Mouse (Mus musculus): ENCODE measurements around the gene Fgfr2. TPM values are rescaled to one million over a fixed set of nuclear protein-coding genes. Genes with fewer than 3 reads are reported as not detected.

Fgfr2 gene
- polyA plus RNA-seq, 1 experiment from 2014 or later = 99.3 TPM

DNA sequence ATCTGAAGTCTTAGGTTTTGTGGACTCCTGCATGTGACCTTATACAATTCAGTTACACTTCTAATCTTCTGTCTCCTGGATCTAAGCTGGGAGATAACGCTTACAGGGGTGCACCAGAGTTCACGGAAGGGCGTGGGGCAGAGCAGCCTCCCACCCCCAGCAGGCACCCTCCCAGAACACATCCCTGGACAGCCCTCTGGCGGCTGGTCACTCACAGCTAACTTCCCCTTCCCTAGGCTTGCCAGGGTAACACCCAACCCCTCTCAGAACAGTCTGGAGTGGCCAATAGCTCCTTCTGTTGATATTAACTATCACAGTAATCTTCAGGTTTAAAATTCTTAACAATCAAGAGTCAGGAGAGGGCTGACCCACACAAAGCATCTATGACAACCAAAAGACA, 75.9 kb downstream of the Fgfr2 start:
- no peak for DNase-seq (ENCODE audit: low spot score)
- no peak overlapping the region for H3K4me3 ChIP-seq
- peaks cover 48% of the 10 kb centered on the region for H3K36me3 ChIP-seq
- H3K27ac ChIP-seq (replicated peaks) = no peak overlapping the region
- 87% methylated on average over 4 of the region's 4 CpGs for WGBS
- peaks cover 15% of the 10 kb centered on the region for H3K4me1 ChIP-seq
- no peaks in the 10 kb centered on the region for H3K27me3 ChIP-seq (ENCODE audit: low read depth, poor library complexity, severe bottlenecking)
- no peaks in the 10 kb centered on the region for H3K9me3 ChIP-seq (replicated peaks)

DNA sequence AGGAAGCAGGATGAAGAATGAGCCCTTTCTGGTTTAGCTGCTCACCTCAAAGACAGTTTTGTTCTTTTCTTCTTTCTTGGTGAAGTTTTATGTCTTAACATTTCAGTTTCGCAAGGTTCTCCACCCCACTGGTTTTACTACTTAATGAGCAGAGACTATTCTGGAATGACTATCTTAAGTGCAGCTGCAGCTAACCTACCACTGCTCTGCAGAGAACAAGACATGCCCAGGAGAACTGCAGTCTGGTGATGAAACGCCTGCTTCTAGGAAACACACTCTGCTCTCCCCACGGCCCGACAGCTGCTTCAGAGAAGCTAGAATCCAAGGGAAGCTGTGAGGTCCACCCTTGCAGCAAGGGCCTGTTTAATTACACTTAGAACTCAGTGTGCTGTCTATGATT, 78.4 kb downstream of the Fgfr2 start:
- Histone ChIP-seq H3K27ac (replicated peaks) (no peak overlapping the region), H3K27me3 (ENCODE audit: low read depth, poor library complexity, severe bottlenecking) (no peaks in the 10 kb centered on the region), H3K4me1 (peaks cover 36% of the 10 kb centered on the region), H3K9me3 (replicated peaks) (no peaks in the 10 kb centered on the region), H3K36me3 (peaks cover 34% of the 10 kb centered on the region), H3K4me3 (no peak overlapping the region)
- no peak for DNase-seq (ENCODE audit: low spot score)
- WGBS = 88% methylated on average over 4 of the region's 4 CpGs

DNA sequence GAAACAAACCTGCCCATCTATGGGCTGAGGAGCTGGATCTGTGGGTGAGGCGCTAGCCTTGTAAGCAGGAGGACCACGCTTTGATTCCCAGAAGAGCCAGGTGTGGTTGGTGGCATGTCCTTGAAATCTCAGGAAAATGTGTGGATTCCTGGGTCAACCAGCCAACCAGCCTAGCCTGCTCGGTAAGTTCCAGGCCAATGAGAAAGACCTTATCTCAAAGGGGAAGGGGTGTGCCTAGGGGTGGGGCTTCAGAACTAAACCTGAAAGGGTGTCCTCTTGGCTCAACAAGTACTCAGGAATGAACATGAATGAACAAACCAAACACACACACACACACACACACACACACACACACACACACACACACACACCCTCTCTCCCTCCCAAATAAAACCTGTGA, 81.4 kb downstream of the Fgfr2 start:
- 81% methylated on average over 3 of the region's 3 CpGs for WGBS
- no peak for DNase-seq (ENCODE audit: low spot score)

DNA sequence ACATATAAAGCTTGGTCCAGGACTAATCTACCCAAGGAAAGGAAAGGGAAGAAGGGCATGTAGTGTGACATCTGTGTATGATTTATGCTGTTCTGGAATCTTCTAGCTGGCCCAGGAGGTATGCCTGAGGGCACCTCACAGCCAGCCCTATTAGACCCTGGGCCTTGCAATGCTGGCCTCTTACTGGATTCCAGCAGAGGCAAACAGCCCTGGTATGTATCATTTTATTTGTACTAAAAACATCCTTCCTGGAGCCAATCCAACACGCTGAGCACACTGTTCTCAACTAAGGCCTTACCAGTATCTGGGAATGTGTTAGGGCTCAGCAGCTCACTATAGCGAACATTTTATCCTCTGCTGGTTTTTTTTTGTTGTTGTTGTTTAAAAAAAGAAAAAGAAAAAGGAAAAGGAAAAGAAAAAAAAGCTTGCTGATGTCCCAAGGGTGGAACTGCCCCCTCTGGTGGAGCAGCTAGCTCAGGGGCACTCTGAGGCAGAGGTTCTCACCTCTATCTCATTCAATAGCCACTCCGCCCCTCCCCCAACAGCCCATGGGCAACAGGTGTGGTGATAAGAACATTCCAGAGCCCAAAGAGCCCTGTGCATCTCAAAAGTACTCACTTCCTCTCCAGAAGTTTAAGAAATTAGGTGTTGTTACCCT, 82.3 kb downstream of the Fgfr2 start:
- no peak for DNase-seq (ENCODE audit: low spot score)
- H3K27me3 ChIP-seq (ENCODE audit: low read depth, poor library complexity, severe bottlenecking) = no peaks in the 10 kb centered on the region
- peaks cover 64% of the 10 kb centered on the region for H3K4me1 ChIP-seq
- 76% methylated on average over 3 of the region's 3 CpGs for WGBS
- H3K36me3 ChIP-seq = peaks cover 24% of the 10 kb centered on the region
- H3K9me3 ChIP-seq (replicated peaks) = no peaks in the 10 kb centered on the region
- H3K4me3 ChIP-seq = no peak overlapping the region
- no peak overlapping the region for H3K27ac ChIP-seq (replicated peaks)

More for the DNA sequence above, 81.4 kb downstream of the Fgfr2 start:
- H3K9me3 ChIP-seq (replicated peaks) = no peaks in the 10 kb centered on the region
- peaks cover 33% of the 10 kb centered on the region for H3K36me3 ChIP-seq
- no peak overlapping the region for H3K27ac ChIP-seq (replicated peaks)
- peaks cover 54% of the 10 kb centered on the region for H3K4me1 ChIP-seq
- H3K4me3 ChIP-seq = no peak overlapping the region
- H3K27me3 ChIP-seq (ENCODE audit: low read depth, poor library complexity, severe bottlenecking) = no peaks in the 10 kb centered on the region

DNA sequence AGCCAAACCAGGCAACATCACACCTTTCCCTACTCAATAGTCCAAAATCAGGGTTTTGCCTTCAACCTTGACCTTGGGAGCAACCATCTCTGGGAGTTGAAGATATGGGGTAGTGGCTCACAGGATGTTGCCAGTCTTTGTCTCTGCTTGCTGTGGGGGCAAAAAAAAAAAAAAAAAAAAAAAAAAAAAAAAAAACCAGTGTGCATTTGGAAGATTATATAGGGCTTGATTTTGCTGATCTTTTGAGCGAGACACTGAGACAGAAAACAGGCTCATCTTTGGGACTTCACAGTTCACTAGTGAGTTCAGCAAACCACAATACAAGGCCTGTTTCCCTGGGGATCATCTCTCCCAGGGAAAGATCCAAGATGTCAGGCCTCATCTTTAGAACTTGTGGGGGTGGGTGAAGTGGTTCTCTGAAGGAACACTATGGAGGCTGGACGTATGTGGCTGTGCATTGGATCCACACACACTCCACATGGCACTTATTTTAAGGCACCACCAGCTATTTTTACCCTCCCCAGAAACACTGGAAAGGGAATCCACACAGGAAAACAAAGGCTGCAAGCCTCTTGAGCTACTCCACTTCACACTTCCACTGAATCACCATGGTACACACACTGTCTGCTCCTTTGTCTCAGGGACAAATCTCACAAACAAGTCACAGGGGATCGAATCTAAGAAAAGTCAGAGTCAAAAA, 83.4 kb downstream of the Fgfr2 start:
- H3K36me3 ChIP-seq = peaks cover 17% of the 10 kb centered on the region
- H3K27ac ChIP-seq (replicated peaks) = 0 out of 2 replicates have a peak overlapping the region, but pooled peaks have one; percentile 38
- H3K9me3 ChIP-seq (replicated peaks) = no peaks in the 10 kb centered on the region
- no peak overlapping the region for H3K4me3 ChIP-seq
- 84% methylated on average over 3 of the region's 3 CpGs for WGBS
- peaks cover 75% of the 10 kb centered on the region for H3K4me1 ChIP-seq
- no peak for DNase-seq (ENCODE audit: low spot score)
- H3K27me3 ChIP-seq (ENCODE audit: low read depth, poor library complexity, severe bottlenecking) = no peaks in the 10 kb centered on the region

DNA sequence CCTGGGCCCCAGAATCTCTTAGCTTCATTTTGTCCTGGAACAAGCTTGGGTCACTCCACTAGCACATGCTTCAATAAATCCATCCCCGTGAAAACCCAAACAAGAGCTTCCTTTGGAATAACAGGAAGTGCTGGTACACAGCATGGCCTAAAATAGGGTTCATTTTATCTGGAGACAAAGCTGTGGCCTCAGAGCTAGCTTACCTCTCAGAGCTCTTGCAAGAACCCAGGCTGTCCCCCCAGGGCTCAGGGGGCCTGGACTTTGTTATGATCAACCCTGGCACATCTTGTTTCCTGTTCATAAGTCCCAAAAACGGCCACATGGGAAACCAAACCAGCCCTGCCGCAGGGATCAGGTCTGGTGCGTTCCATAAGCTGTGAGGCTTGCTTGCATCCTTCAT, 85.5 kb downstream of the Fgfr2 start:
- Histone ChIP-seq H3K4me3 (no peak overlapping the region), H3K27ac (replicated peaks) (peak overlapping the region; percentile 65), H3K27me3 (ENCODE audit: low read depth, poor library complexity, severe bottlenecking) (no peaks in the 10 kb centered on the region), H3K36me3 (no peaks in the 10 kb centered on the region; the same call in 1 of the 2 replicates), H3K9me3 (replicated peaks) (no peaks in the 10 kb centered on the region), H3K4me1 (peaks cover 95% of the 10 kb centered on the region)
- 67% methylated on average over 4 of the region's 4 CpGs for WGBS
- no peak for DNase-seq (ENCODE audit: low spot score)

DNA sequence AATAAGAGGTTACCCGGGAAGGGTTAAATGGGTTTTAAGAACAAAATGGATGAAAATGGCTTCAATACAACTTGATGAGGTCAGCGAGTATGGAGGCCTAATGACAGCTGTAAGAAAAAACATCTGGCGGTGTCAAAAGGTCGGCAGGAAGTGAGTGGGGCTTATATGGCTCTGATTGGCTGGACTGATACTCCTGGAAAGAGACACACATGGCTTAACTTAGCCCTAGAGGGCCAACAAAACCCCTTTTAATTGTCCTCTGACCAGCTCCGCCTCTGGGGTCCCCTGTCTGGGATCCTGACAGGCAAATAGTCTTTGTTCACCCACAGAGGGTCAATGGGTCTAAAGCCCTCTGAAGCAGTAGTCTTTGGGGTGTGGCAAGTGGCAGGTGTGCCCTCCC, 85.9 kb downstream of the Fgfr2 start:
- peak; percentile 56 for DNase-seq (ENCODE audit: low spot score)
- no peak overlapping the region for H3K4me3 ChIP-seq
- H3K27ac ChIP-seq (replicated peaks) = peak overlapping the region; percentile 65
- H3K36me3 ChIP-seq = no peaks in the 10 kb centered on the region; the same call in 1 of the 2 replicates
- H3K9me3 ChIP-seq (replicated peaks) = no peaks in the 10 kb centered on the region
- 33% methylated on average over 5 of the region's 5 CpGs for WGBS
- H3K27me3 ChIP-seq (ENCODE audit: low read depth, poor library complexity, severe bottlenecking) = no peaks in the 10 kb centered on the region
- peaks cover 95% of the 10 kb centered on the region for H3K4me1 ChIP-seq

DNA sequence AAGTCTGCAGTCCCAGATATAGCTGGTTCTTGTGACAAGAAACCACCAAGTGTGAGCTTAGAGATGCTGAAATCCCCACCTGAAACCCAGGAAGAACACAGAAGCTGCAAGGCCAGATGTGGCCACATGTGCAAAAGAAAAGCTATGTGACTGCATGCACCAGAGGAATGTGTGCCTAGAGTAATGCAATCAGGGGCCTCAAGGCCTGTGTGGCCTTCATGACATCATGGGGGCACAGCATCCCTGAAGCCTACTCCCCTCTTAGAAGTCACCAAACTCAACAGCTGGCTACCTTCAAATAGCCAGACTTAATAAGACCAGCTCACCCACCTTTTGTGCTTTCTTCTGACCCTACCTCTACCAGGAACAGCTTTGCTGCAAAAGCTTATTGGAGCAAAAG, 87.2 kb downstream of the Fgfr2 start:
- Histone ChIP-seq H3K4me1 (peaks cover 86% of the 10 kb centered on the region), H3K27ac (replicated peaks) (peak overlapping the region; percentile 40; the same call in 1 of the 2 replicates)

DNA sequence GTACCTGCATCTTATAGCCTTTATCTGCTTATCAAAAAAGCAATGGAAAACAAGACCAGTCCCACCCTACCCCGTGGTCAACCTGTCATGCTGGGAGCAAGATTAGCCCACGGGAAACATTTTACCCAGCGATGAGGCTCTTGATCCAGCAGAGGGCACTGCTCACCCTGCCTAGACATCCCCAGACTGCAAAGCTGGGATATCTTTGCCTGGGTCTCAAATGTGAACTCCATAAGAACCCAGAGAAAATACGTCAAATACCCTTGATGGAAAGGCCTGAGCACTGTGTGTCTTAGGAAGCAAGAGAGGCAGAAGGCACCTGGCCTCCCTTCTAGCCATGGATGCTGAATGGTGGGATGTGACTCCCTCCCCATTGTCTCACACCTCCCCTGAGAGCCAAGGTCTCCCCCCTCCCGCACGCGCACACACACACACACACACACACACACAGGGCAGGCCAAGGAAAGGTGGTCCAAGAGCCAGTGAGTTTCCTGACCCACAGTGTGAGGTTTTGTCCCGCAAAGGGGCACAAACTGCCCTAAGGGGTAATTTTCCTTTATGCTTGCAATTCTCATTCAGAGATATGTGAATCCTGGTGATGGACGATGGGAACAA, 90.5 kb downstream of the Fgfr2 start:
- WGBS = 52% methylated on average over 9 of the region's 9 CpGs
- DNase-seq (ENCODE audit: low spot score) = peak; percentile 65
- Histone ChIP-seq H3K4me1 (peaks cover 63% of the 10 kb centered on the region), H3K4me3 (no peak overlapping the region), H3K9me3 (replicated peaks) (no peaks in the 10 kb centered on the region), H3K36me3 (0 out of 2 replicates have a peak, but pooled peaks cover 6% of the 10 kb centered on the region), H3K27ac (replicated peaks) (peak overlapping the region; percentile 70), H3K27me3 (ENCODE audit: low read depth, poor library complexity, severe bottlenecking) (no peaks in the 10 kb centered on the region)

More for the DNA sequence above, 87.2 kb downstream of the Fgfr2 start:
- Histone ChIP-seq H3K27me3 (ENCODE audit: low read depth, poor library complexity, severe bottlenecking) (no peaks in the 10 kb centered on the region), H3K4me3 (no peak overlapping the region), H3K36me3 (peaks cover 3% of the 10 kb centered on the region; the same call in 1 of the 2 replicates), H3K9me3 (replicated peaks) (no peaks in the 10 kb centered on the region)
- DNase-seq (ENCODE audit: low spot score) = no peak

DNA sequence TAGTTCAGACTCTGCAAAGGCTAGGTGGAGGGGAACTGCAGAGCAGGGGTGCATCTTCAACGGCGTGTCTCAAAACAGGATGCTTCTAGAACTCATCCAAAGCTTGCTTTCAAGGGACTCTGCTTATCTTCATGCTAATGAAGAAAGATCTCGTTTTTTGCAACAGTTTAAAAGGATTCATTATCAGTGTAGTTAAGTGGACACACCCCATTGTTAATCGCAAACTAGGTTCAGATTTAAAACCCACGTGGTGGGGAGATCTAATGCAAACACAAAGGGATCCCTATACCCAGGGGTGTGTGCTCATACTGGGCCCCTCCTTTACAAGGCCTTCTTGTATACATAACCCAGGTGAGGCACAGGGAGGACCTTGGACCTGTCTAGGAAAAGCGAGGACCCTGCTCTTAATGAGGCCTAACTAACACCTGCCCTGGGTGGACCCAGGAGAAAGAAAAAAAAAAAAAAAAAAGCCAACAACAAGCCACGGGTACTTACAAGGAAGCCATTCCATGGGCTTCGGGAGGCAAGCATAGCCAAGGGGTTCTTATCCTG, 93.6 kb downstream of the Fgfr2 start:
- H3K9me3 ChIP-seq (replicated peaks) = no peaks in the 10 kb centered on the region
- H3K4me1 ChIP-seq = peaks cover 61% of the 10 kb centered on the region
- WGBS = 85% methylated on average over 8 of the region's 8 CpGs
- no peak for DNase-seq (ENCODE audit: low spot score)
- 0 out of 2 replicates have a peak, but pooled peaks cover 6% of the 10 kb centered on the region for H3K36me3 ChIP-seq
- H3K4me3 ChIP-seq = no peak overlapping the region
- no peaks in the 10 kb centered on the region for H3K27me3 ChIP-seq (ENCODE audit: low read depth, poor library complexity, severe bottlenecking)
- no peak overlapping the region for H3K27ac ChIP-seq (replicated peaks)

DNA sequence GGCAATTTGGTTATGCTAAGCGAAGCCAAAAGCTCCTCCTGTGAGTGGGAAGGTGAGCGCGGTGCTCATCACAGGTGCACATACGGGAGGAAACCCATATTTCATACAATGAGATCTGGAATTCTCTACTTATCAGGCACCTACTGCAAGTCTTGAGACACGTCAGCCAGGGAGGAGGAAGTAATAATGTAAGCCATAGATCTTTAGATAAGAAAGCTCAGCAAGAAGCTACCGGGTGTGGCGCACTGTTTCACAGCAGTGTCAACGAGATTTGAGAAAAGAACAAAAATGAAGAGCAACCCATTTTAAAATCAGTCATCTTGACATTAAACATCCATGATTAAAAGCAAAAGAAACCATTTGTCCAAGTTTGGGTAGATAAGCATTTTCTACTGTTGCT, 94.1 kb downstream of the Fgfr2 start:
- DNase-seq (ENCODE audit: low spot score) = no peak
- Histone ChIP-seq H3K9me3 (replicated peaks) (no peaks in the 10 kb centered on the region), H3K27me3 (ENCODE audit: low read depth, poor library complexity, severe bottlenecking) (no peaks in the 10 kb centered on the region), H3K27ac (replicated peaks) (no peak overlapping the region), H3K36me3 (peaks cover 11% of the 10 kb centered on the region; the same call in 1 of the 2 replicates), H3K4me1 (peaks cover 56% of the 10 kb centered on the region), H3K4me3 (no peak overlapping the region)
- WGBS = 92% methylated on average over 8 of the region's 8 CpGs

DNA sequence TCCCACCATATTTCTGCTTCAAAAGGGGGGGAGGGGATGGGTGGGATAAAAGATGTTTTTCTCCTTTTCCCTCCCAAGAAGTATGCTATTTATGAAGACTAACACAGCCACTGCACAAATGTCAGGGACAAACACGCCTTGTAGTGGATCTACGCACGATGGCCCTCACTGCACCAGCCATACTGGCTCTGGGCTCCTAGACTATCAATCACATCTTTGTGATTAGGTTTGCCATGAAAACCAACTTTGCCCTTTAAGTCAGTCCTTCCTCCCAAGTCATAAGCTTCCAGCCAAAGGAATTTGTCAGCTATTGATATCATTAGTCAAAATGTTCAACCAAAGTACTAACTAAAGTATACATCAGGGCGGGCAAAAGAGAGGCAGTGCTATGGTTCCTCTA, 95.2 kb downstream of the Fgfr2 start:
- no peak for DNase-seq (ENCODE audit: low spot score)
- Histone ChIP-seq H3K36me3 (peaks cover 20% of the 10 kb centered on the region), H3K27me3 (ENCODE audit: low read depth, poor library complexity, severe bottlenecking) (no peaks in the 10 kb centered on the region), H3K27ac (replicated peaks) (no peak overlapping the region), H3K9me3 (replicated peaks) (no peaks in the 10 kb centered on the region), H3K4me1 (peaks cover 45% of the 10 kb centered on the region), H3K4me3 (no peak overlapping the region)
- WGBS = 96% methylated on average over 4 of the region's 4 CpGs

DNA sequence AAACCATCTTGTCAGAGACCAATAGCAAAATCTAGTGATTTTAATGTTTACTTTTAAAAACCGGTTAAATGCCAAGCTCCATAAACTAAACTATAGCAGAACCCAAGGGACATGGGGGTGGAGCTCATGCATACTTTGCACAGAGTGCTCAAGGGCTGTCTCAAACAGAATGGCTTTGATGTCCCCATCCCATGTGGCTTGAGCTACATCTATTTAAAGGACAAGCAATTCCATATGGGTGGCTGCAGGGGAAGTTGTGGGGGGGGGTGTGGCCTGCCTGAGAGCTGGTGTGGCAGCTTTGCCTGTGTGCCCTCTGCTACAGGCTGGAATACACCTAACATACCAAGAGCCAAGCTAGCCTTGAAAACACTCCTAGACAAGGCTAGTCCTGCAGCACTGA, 98.5 kb downstream of the Fgfr2 start:
- H3K4me3 ChIP-seq = no peak overlapping the region
- DNase-seq (ENCODE audit: low spot score) = no peak
- no peaks in the 10 kb centered on the region for H3K27me3 ChIP-seq (ENCODE audit: low read depth, poor library complexity, severe bottlenecking)
- peaks cover 20% of the 10 kb centered on the region for H3K36me3 ChIP-seq
- 67% methylated on average over 1 of the region's 1 CpGs for WGBS
- no peaks in the 10 kb centered on the region for H3K9me3 ChIP-seq (replicated peaks)
- no peak overlapping the region for H3K27ac ChIP-seq (replicated peaks)
- peaks cover 58% of the 10 kb centered on the region for H3K4me1 ChIP-seq
